Mouse (Mus musculus): Measurements from ENCODE around the gene Rab6a.
"Not testable (repeated sequence)": the region's sequence is repeated elsewhere in the genome, so short reads cannot be mapped to it uniquely, and the experiment has no call there.

Gene Rab6a

DNA sequence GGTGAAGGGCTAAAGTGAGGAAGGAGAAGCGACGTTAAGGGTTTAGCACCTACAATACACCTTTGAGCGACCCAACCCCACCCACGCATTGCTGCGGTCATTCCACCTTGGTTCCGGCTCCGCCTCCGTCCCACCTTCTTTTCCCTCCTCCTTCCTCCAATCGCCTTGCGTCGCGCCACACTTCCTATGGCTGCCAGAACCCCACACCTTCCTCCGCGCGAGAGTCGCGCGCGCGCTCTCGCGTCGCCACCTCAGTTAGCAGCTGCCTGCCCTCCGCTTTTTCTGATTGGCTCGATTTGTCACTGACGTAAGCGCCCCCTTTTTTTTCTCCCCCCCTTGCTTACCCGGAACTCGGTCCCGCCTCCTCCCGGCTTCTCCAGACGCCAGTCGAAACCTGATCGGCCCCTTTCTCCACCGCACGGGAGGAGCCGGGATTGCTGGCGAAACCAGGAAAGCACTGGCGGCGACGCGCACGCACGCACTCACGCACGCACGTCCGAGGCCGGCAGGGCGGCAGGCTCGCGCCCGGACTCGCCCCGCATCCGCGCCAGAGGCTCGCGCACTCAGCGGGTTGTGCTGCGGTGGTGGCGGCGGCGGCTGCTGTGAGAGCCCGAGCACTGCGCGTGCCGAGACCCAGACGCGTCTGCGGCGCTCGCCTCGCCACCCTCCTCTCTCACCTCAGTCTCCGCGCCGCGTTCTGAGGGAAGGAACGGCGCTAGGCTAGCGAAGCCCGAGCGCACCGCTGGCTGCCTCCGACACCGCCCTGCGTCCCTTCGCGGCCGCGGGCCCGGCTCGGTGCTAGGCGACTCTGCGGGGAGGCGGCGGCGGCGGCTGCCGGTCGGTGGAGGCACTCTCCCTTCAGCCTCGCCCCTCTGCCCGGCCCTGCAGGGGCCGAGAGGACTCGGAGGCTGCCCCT is at the start of gene Rab6a:
Rab6a (plus strand) TSS at position 197 of the 916 bp plus-strand sequence.
- DNase-seq (ENCODE audit: low read depth, low spot score), result peak; percentile 100

DNA sequence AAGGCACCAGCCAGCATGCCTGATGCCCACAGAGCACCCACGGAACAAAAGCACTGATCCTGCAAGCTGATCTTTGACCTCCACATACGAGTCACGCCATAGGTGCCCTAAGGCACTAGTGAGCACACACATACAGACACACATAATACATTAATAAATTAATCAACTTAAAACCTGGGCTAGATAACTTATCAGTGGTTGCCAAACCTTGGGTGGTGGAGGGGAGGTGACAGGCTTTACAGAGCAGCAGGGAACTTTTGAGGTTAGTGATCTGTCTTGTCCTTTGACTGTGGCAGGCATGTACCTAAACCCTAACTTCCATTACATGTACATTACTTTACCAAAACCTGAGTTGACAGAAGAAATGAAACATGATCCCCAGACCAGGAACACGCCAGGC is 47.9 kb upstream of the Rab6a start:
- no peak for DNase-seq (ENCODE audit: low read depth, low spot score)

DNA sequence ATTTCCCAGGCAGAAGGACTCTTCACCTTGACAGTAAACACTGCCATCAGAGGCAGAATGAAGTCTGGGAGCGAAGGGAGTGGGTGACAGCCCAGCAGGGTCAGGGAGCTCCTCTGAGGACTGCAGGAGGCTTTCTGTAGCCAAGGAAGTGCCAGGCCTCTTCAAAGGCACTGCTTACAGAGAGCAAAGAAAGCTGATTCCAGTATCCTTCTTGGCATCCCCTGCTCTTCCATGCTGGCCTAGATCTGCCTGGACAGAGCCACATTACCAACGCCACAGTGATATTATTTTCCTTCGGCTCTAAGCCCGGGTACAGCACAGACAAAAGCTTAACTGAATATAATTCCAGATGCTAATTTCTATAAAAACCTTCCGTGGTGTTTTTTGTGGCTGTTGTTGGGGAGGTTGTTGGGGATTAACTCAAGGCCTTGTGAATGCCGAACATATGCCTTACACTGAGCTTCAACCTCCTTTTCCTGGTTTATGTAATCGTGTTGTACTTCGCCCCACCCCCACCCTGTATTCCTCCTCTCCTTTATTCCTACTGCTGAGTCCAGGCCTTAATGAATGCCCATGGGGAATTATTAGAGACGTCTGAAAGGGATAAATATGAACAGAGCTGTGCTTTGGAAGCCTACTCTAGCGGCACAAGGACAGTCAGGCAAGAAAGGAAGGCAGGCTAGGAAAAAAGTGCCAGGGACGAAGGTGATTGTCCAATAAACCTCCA is 45.2 kb upstream of the Rab6a start:
- peak; percentile 66 for DNase-seq (ENCODE audit: low read depth, low spot score)

DNA sequence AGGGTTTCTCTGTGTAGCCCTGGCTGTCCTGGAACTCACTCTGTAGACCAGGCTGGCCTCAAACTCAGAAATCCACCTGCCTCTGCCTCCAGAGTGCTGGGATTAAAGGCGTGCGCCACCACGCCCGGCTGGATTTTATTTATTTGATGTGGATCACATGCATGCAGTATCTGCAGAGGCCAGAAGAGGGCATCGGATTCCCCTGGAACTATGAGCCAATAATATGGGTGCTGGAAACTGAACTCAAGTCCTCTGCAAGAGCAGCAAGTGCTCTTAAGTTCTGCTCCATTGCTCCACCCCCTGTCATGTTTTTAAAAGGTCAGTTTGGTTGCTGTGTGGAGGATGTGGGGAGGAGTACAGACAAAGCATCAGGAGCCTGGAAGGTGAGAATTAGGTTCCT is 40.0 kb upstream of the Rab6a start:
- DNase-seq (ENCODE audit: low read depth, low spot score), result not testable (repeated sequence)

DNA sequence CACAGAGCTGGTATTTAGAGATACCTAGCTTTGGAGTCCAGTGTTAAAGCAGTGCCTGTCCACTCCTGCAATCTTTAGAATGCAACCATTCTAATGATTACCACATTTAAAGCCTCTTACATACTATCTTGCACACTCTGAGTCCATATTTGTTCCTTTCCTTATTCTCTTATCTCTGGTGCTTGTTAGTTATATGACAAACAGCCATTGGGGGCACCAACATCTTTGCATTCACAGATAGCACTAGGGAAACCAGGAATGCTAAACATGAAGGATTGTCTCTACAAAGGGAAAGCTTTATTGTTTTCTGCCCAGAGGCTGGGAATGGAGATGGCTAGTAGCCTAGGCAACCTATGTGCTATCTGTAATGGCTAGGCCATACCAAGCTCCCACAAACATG is 37.3 kb upstream of the Rab6a start:
- no peak for DNase-seq (ENCODE audit: low read depth, low spot score)

DNA sequence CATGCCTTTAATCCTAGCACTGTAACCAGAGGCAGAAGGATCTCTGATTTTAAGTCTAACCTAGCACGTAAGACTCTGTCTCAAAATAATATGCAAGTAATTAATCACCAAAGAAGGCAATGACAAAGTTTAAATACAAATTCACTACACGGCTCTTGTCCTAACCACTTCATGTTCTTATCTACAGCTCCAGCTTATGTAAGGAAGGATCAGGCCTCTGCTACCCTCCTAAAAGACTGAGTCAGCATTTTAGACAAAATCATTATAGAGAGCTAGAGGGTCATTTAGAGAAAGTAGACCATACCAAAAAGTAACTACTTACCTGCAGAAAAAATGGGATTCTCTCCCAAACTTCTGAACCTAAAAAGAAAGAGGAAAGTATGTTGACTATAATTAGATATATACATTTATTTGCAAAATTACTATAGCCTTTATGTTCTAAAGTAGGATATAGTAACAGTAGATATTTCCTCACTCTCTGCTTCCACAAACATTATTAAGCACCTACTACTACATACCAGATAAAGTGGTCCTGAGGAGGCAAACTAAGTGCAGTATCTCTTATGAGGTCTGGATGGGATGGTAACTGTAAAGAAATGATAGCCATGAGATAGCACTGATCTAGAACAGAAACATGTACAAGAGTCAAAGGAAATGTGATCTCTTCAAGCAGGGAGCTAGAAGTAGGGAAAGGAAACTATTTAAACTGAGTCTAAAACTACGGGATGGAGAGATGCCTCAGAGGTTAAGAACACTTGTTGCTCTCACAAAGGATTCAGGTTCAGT is 36.1 kb upstream of the Rab6a start:
- no peak for DNase-seq (ENCODE audit: low read depth, low spot score)

DNA sequence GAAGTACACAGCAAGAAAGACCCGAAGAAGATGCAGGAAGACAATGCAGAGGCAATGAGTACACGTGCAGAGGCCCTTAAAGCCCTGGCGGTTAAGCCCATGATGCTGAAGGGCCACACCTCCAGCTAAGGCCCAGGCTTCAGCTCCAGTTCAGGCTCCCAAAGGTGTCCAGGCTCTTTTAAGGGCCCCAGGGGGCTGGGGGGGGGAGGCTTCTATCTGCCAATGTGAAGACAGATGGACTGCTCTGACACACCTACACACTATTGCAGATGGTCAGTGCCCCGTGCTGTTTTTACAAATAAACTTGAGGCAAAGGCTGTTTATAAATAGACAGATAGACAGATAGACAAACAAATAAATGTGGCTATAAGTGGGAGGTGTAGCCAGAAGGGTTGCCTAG is 35.1 kb upstream of the Rab6a start:
- peak; percentile 68 for DNase-seq (ENCODE audit: low read depth, low spot score)

DNA sequence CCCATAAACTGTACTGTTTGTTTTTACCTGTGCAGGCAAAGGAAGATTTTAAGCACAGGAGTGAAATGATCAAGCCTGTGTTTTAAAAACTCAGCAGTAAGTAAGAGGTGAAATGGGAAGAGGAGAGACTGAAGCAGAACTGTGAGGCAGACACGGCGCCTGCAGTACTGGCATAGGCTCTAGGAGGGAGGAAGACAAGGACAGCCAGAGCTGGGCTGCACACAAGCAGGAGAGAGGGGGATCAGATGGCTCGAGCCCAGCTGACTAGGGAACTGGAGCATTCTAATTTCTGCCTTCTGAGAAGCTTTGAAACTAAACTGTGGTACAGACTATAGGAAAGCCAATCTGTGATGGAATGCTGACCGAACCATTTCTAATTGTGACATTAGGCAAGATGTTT is 34.5 kb upstream of the Rab6a start:
- DNase-seq (ENCODE audit: low read depth, low spot score), result peak; percentile 52

DNA sequence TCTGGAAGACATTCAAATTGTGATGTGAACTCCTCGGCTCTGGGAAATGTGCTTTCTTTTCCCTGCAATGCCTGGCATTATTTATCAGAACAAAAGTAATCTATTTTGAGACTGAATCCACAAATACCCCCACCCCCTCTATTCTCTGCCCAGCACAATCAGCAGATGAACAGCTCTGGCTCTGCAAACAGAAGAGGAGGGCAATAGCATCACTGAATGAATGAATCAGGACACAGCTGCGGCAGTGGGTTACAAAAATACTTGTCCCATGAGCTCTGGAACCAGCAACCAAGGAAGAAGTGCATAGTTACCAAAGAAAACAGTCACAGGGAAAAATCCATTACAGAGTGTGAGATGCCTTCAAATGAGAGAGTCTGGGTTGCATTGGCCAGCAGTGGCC is 28.4 kb upstream of the Rab6a start:
- peak; percentile 86 for DNase-seq (ENCODE audit: low read depth, low spot score)

DNA sequence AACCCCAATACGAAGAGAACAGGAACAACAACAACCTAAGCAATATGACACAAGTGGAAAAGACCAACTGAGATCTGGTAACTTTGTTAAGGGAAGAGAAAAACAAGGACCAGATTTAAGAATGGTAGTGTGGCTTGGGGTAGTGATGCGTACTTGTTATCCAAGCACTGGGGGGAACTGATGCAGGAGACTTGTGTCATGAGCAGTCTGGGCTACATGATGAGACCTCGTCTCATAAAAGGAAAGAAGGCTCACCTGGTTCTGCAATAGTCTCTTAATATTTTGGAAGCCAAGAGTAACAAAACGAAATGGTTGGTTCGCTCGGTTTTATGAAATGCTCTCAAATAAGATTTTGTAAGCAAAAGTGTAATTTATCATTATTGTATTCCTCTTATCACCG is 25.0 kb upstream of the Rab6a start:
- no peak for DNase-seq (ENCODE audit: low read depth, low spot score)

DNA sequence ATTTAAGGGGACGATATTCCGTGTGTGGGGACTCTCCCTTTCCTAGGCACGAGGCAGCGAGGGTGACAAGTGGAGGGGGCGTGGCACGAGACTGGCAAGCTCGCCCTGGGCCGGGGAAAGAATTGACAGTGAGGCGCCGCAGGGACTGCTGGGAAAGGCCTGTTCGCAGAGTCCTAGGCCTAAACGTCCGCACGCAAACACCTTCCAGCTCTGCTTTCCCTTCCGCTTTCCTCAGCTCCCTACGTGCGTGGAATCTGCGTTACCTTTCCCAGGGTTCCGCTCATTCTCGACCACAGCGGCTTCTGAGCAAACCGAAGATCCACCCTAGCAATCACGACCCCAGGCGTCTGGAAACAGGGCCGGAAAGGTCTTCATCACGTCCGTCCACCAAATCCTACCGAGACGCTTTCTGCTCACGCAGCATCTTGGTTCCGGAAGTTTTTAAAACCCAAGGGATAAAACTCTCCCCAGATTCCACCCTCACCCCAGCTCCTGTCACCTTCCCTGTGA is 24.4 kb upstream of the Rab6a start:
- peak; percentile 98 for DNase-seq (ENCODE audit: low read depth, low spot score)

DNA sequence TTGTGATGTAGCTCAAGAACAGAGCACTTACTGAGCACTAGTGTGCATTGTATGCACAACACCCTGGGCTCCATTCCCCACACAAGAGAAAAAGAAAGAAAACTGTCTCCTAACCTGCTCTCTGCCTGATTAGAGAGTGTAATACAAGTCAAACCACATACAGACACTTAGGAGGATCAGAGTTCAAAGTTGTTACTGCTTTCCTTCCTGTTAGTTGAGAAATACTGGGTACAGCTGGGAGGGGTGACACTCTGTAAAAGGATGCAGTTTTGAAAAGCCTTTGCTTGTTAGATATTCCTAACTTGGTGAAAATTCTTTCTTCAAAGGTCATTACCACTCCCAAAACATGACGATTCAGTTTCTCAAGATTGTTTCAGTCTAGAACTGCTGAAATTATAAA is 17.4 kb upstream of the Rab6a start:
- DNase-seq (ENCODE audit: low read depth, low spot score), result no peak

DNA sequence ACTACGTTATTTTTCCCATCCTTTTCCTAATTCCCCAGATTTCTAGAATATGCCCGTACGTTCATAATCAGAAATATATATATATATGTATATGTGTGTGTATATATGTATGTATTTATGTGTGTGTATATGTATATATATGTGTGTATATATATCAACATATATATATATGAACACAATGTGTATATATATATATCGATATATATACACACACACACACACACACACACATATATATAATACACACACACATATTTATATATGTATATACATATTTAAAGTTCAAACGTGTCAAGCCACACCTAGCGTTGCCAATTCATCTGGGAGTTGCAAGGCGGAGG is 16.7 kb upstream of the Rab6a start:
- DNase-seq (ENCODE audit: low read depth, low spot score), result no peak

DNA sequence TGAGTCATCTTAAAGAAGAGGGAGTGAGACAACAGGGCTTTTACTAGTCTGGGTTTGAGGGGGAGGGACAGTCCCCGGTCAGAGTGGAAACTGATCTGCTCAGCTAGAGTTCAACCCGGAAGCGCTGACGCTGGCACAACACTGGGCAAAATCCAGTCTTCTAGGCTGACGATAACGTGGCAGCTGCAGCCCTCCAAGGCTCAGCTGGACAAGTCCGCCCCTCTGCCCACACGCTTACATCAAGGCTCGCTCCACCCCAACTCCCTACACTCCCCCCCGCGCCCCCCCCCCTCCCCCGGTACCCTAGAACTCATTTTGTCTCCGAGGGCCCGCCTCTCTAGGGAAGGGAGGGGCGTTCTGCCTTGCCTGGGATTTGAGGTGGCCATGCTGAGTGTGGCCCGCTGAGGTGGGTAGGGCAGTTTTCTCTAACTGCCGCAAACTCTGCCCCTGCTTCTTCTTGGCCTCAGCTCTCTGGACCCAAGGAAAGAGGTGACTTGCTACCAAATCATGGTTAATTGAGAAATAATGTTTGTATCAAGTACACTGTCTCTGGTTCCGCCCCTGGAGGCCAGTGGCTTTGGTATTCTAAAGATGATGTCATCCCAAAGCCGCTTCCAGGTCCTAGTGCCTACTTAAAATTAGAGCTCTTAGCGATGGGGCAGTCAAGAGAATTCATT is 16.2 kb upstream of the Rab6a start:
- peak; percentile 94 for DNase-seq (ENCODE audit: low read depth, low spot score)

DNA sequence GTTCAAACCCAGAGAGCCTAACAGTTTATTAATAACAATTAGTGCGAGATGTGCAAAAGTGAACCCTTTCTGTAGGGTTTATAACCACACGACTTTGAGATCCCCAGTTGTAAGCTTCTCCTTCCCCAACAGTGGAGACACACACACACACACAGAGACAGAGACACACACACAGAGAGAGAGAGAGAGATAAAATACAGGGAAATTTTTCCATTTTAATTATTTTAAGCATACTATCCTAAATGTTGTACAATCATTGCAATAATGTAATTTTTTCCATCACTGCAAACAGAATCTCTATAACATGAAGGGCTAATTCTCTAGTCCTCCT is 15.7 kb upstream of the Rab6a start:
- DNase-seq (ENCODE audit: low read depth, low spot score), result no peak

DNA sequence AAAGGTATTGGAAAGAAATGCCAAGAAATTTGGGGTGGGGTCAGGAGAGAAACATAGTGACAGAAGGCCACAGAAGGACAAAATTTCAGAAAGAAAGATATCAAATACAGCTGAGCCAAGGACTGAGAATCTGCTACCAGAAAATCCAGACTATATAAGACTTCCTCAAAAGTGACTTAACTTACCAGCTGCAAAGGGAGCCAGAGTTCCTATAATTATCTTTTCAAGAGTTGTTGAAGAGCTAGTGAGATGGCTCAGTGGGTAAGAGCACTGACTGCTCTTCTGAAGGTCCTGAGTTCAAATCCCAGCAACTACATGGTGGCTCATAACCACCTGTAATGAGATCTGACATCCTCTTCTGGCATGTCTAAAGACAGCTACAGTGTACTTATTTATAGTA is 13.9 kb upstream of the Rab6a start:
- DNase-seq (ENCODE audit: low read depth, low spot score), result no peak

DNA sequence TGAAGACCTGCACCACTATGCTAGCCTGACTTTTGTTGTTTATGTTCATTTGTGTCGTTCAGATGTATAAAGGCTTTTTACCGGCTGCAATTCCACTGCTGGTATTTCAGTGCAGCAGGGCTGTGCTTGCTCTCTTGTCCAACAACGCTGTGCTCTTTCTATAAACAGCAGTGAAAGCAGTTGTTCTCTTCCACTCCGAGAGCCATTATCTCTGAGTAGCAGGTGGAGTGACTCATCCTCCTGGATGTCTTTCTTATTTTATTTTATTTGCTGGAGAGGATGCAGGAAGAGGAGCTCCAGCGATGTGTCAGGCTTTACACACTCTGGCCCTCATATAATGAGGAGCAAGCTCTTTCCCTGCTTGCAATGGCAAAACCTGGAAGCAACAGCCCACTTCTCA is 7.0 kb upstream of the Rab6a start:
- DNase-seq (ENCODE audit: low read depth, low spot score), result peak; percentile 84

DNA sequence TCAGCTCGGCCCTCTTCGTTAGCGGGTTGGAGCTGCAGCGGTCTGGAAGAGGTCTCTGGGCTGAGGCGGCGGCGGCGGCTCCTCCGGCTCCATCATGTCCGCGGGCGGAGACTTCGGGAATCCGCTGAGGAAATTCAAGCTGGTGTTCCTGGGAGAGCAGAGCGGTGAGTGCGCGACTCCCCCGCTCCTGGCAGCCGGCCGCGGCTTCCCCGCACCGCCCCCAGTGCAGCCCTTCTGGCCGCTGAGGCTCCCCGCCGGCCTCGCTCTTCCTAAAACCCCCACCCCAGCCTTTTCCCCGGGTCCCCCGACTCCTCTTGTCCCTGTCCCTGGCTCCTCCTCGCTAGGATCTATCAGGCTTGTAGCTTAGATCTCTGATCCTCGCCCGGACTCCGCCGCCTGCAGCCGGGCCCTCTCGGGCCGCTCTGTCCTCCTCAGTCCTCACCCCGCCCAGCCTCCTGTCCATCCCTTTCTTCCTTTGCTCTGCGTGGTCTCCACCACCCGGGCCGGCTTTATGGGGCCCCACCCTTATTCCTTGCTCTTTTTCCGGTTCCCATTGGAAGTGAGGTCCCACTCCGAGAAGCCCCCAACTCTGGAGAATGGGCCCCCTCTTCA is 1.0 kb downstream of the Rab6a start, which contains the start of gene Mrpl48:
Mrpl48 (minus strand) TSS at position 172 of the 612 bp plus-strand sequence.
- DNase-seq (ENCODE audit: low read depth, low spot score), result peak; percentile 77

DNA sequence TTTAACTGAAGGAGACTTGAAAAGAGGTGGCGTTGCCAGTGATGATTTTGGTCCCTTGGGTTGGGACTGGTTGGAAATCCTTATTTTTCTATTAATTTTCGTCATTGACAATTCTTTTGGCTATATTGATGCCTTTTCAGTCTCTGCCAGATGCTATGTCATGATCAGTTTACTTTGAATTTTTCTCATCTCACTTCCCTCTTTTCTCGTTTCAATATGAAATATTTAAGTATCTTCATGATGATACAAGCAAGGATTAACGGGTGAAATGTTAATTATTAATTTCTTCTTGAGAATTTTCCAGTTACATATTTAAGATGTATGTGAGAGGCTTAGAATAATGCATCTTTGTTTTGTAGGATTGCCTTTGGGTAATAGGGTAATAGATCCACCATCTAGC is 1.7 kb downstream of the Rab6a start:
- no peak for DNase-seq (ENCODE audit: low read depth, low spot score)

DNA sequence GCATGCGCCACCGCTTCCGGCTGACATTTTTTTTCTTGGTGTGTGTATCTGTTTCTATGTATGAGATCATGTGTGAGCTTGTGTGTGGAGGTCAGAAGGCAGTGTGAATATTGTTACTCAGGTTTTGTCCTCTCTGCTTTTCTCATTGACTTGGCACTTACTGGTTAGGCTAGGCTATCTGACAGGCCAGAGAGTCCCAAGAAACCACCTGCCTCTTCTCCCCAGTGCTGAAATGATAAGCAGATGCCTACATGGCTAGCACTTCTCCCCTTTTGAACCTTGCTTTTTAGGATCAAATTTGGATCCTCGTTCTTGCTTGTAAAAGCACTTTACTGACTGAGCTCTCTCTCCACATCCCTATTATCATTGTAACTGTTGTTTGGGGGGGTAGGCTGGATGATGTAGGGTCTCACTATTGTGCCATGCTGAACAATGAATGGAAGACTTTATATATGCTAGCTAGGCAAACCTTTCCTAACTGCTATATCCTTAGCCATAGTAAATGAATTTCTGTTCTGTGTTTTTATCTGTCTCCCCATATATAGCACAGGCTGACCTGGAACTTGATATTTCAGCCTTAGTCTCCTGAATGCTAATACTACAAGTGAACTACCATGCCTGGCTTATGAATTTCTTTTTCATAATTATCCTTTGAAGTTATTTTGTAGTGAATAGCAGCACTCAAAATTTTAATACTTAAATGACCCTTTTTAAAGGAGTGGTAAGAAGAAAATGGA is 9.1 kb downstream of the Rab6a start:
- DNase-seq (ENCODE audit: low read depth, low spot score), result no peak

Measured in brain, adult 2 months (tissue).